Mouse (Mus musculus): ENCODE data around the gene 2900026A02Rik.

2900026A02Rik gene
- long read RNA-seq, experiment 1, full-length matches to known transcripts, result 1 of 1 reads
- long read RNA-seq, experiment 1, partial matches to known transcripts, result 0 of 1 reads
- long read RNA-seq, experiment 1, other reads (novel, unspliced or antisense), result 0 of 1 reads
- long read RNA-seq, experiment 2, result 0 reads

GRCm38 (mm10) chr5:113221147-113221865, at the start of gene 2900026A02Rik:
Gene 2900026A02Rik (minus strand): TSS chr5:113221236.
- intact Hi-C loops (cut with DNase I), result no loop called here

- intact Hi-C loops (cut with DNase I), result no loop called here
These were observed 49.0 kb upstream of the 2900026A02Rik start for GRCm38 (mm10) chr5:113270043-113270442.

GRCm38 (mm10) chr5:113268246-113268645, 47.2 kb upstream of the 2900026A02Rik start:
- intact Hi-C loops (cut with DNase I), result no loop called here

GRCm38 (mm10) chr5:113265637-113266036, 44.6 kb upstream of the 2900026A02Rik start:
- intact Hi-C loops (cut with DNase I), result no loop called here

GRCm38 (mm10) chr5:113250806-113251205, 29.8 kb upstream of the 2900026A02Rik start:
- intact Hi-C loops (cut with DNase I), result no loop called here

GRCm38 (mm10) chr5:113249263-113249930, 28.4 kb upstream of the 2900026A02Rik start:
- intact Hi-C loops (cut with DNase I), result no loop called here

GRCm38 (mm10) chr5:113230196-113230595, 9.2 kb upstream of the 2900026A02Rik start:
- intact Hi-C loops (cut with DNase I), result no loop called here

GRCm38 (mm10) chr5:113226632-113227102, 5.6 kb upstream of the 2900026A02Rik start, which contains the start of gene Tmem211:
Gene Tmem211 (plus strand): TSS chr5:113226909.
- intact Hi-C loops (cut with DNase I), result loop anchor here (1.0 to 5.0 kb wide), 2 partner anchors 46 to 129 kb away; no protein-coding TSS in a partner anchor

- intact Hi-C loops (cut with DNase I), result loop anchor here (1.0 to 5.0 kb wide), 2 partner anchors 46 to 129 kb away; no protein-coding TSS in a partner anchor
These were observed 4.8 kb upstream of the 2900026A02Rik start for GRCm38 (mm10) chr5:113225686-113226435.

- intact Hi-C loops (cut with DNase I), result loop anchor here (5.0 kb wide), 1 partner anchor 128 kb away; no protein-coding TSS in a partner anchor
These were observed 4.2 kb upstream of the 2900026A02Rik start for GRCm38 (mm10) chr5:113225271-113225670.

GRCm38 (mm10) chr5:113223888-113224287, 2.9 kb upstream of the 2900026A02Rik start:
- intact Hi-C loops (cut with DNase I), result no loop called here

- intact Hi-C loops (cut with DNase I), result no loop called here
These were observed 471 bp downstream of the 2900026A02Rik start for GRCm38 (mm10) chr5:113220383-113221146.

- intact Hi-C loops (cut with DNase I), result no loop called here
These were observed 1.2 kb downstream of the 2900026A02Rik start for GRCm38 (mm10) chr5:113219876-113220275.

GRCm38 (mm10) chr5:113219450-113219849, 1.6 kb downstream of the 2900026A02Rik start:
- intact Hi-C loops (cut with DNase I), result no loop called here

- intact Hi-C loops (cut with DNase I), result no loop called here
These were observed 2.3 kb downstream of the 2900026A02Rik start for GRCm38 (mm10) chr5:113218617-113219235.

GRCm38 (mm10) chr5:113217076-113217475, 4.0 kb downstream of the 2900026A02Rik start:
- intact Hi-C loops (cut with DNase I), result no loop called here

- intact Hi-C loops (cut with DNase I), result no loop called here
These were observed 4.6 kb downstream of the 2900026A02Rik start for GRCm38 (mm10) chr5:113216328-113216960.

GRCm38 (mm10) chr5:113215610-113216011, 5.4 kb downstream of the 2900026A02Rik start:
- intact Hi-C loops (cut with DNase I), result no loop called here

GRCm38 (mm10) chr5:113214455-113214854, 6.6 kb downstream of the 2900026A02Rik start:
- intact Hi-C loops (cut with DNase I), result no loop called here

Measured in adrenal gland (tissue).